Mouse (Mus musculus) spleen, adult 2 months (tissue): Measurements from ENCODE around the gene Eps15l1.

Source experiments
- CTCF ChIP-seq: fragments of 200-500 bp; IDR thresholded peaks from 2 replicates; pipeline ENCODE4 v1.5.1; 2011; ENCODE audit warnings: mild to moderate bottlenecking, inconsistent platforms; ENCODE audit not compliant: insufficient read depth, insufficient read length, insufficient replicate concordance; ENCODE audit errors: extremely low read depth
- POLR2A ChIP-seq: fragments of 200-500 bp; IDR thresholded peaks from 2 replicates; pipeline ENCODE4 v1.6.1; 2011; ENCODE audit warnings: low read depth, low read length, inconsistent platforms

DNA sequence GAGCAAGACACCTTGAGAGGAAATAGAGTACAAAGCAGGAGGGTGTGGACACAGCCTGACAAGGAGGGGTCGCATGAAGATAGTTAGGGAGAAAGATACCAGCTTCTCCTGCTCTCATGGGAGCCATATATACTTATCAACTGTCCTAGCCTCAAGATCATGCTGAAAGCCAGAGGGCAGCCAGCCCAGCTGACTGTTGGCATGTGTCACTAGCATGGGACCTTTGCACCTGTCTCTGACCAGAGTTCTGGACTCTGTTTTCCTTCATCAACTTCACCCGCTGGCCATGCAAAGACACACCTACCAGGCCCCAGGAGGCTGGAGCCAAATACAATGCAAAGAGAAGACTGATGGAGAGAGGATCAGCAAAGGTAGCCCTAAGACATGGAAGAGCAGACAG lies 48.0 kb upstream of the Eps15l1 start:
- TF ChIP-seq CTCF (no peak), POLR2A (no peak)
